Mouse (Mus musculus) liver, adult 2 months (tissue): ENCODE data around the gene Fam222a. TPM values are rescaled to one million over a fixed set of nuclear protein-coding genes. Genes with fewer than 3 reads are reported as not detected.

ENCODE experiments used
- DNase-seq: peaks from one replicate; pipeline ENCODE4 v3.0.0-alpha.2; 2011; ENCODE audit warnings: low read depth, low spot score; ENCODE audit errors: extremely low read depth
- H3K27ac ChIP-seq: fragments of 200-500 bp; replicated peaks from 2 replicates; pipeline ENCODE4 v1.5.1; 2012; ENCODE audit warnings: low read depth, mild to moderate bottlenecking, control low read depth, inconsistent platforms, low read length; ENCODE audit not compliant: insufficient read depth
- H3K27me3 ChIP-seq: fragments of 200-500 bp; 2 replicates; pipeline ENCODE4 v1.6.1; 2012; ENCODE audit warnings: mild to moderate bottlenecking, moderate library complexity, low read length, inconsistent platforms; ENCODE audit not compliant: control insufficient read depth, insufficient read depth
- H3K36me3 ChIP-seq: fragments of 200-500 bp; 2 replicates; pipeline ENCODE4 v1.6.1; 2012; ENCODE audit warnings: low read length, inconsistent platforms; ENCODE audit not compliant: control insufficient read depth, insufficient read depth
- H3K4me1 ChIP-seq: fragments of 200-500 bp; 2 replicates; pipeline ENCODE4 v1.6.1; 2011; ENCODE audit warnings: low read length; ENCODE audit not compliant: control insufficient read depth, insufficient read depth
- H3K4me3 ChIP-seq: fragments of 200-500 bp; 2 replicates; pipeline ENCODE4 v1.5.1; 2011; ENCODE audit warnings: low read depth, mild to moderate bottlenecking, control low read depth, low read length, moderate library complexity; ENCODE audit not compliant: insufficient read depth
- H3K79me2 ChIP-seq: fragments of 200-500 bp; 2 replicates; pipeline ENCODE4 v1.6.1; 2012; ENCODE audit warnings: inconsistent platforms, mild to moderate bottlenecking, low read length, moderate library complexity; ENCODE audit not compliant: control insufficient read depth, insufficient read depth
- H3K9ac ChIP-seq: fragments of 200-500 bp; 2 replicates; pipeline ENCODE4 v1.6.1; 2012; ENCODE audit warnings: low read depth, mild to moderate bottlenecking, control low read depth, inconsistent platforms, low read length
- CTCF ChIP-seq: fragments of 200-500 bp; IDR thresholded peaks from 2 replicates; pipeline ENCODE4 v1.5.1; 2011; ENCODE audit warnings: low read depth, low read length, control low read depth
- POLR2A ChIP-seq: fragments of 200-500 bp; IDR thresholded peaks from 2 replicates; pipeline ENCODE4 v1.6.1; 2011; ENCODE audit warnings: low read length, control low read depth; ENCODE audit not compliant: insufficient read depth; ENCODE audit errors: extremely low read depth
- WGBS: fragments of 180-500 bp; shearing (Covaris S2); methylation state at CpG from one replicate; pipeline ENCODE4 v1.1.7; 2018; 5-methylcytosine and 5-hydroxymethylcytosine counted together
- polyA plus RNA-seq: library from polyadenylated mRNA; depleted of rRNA; stranded (reverse); fragments of >200 nt; gene quantifications from 2 replicates; pipeline ENCODE4 v1.2.3, GENCODE M21; 2012; rRNA removed
- total RNA-seq: library from RNA; depleted of rRNA; stranded (reverse); fragments of >200 nt; gene quantifications from 2 replicates; pipeline ENCODE4 v1.2.3, GENCODE M21; 2014; rRNA removed

Fam222a gene
- total RNA-seq (0.09 and 0.60 TPM in 2 replicates), polyA plus RNA-seq (1.2 and 1.4 TPM in 2 replicates)

DNA sequence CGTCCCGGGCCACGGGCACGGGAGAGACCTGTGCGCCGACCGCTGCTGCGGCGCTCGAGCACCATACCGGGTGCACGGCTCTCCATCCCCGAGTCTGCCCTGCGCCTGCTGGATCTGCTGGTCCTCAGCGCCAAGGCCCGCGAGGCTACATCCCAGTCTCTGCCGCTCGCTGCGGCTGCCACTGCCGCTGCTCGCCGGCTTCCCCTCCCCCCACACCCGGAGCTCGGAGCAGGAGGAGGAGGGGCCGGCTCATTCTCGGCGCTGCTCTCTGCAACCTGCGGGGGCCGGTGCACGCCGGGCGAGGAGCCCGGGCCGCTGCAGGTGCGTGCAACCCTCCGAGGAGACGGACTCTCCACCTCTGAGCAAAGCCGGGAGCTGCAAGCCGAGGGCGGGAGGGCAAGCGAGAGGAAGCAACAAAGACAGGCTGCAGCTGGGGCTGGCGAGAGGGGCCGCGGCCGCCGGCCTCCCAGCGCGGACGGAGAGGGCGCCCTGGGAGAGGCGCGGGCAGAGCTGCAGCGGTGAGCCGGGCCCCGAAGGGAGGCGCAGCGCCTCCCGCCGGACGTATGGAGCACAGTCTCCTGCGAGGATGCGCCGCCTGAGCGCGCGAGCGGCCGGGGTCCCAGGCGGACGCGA, at the start of gene Fam222a:
Fam222a (plus strand) TSS at position 452 of the 633 bp plus-strand sequence.
- Histone ChIP-seq H3K27me3 (no peaks in the 10 kb centered on the region), H3K4me1 (peaks cover 24% of the 10 kb centered on the region), H3K9ac (peak within 1 kb of the TSS; percentile 66), H3K4me3 (peak within 1 kb of the TSS; percentile 69), H3K27ac (peak within 1 kb of the TSS; percentile 15; the same call in 1 of the 2 replicates), H3K79me2 (no peaks in the 10 kb centered on the region), H3K36me3 (no peaks in the 10 kb centered on the region)
- WGBS = under 1% methylated on average over 61 of the region's 72 CpGs
- TF ChIP-seq CTCF = peak; percentile 79
- TF ChIP-seq POLR2A = no peak
- DNase-seq = no peak

DNA sequence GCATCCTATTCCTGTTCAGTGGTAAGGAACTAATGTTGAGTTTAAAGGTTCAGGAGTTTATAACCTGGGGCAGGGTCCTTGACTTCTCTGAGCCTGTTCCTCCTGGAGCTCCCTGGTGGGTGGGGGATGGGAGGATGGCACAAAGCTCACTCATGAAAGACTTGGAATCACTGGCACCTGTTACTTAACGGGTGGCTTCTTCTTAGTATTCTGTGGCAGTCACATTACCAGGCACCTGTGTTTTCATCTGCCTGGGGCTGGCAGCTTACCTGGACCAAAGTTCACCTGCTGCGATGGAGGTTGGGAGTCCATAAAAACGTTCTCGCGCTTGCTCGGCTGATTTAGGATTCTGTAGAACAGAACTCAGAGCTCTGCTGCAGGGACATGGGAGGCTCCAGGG, 39.5 kb upstream of the Fam222a start:
- TF ChIP-seq POLR2A = no peak
- no peak for TF ChIP-seq CTCF
- H3K27me3 ChIP-seq = no peaks in the 10 kb centered on the region
- 34% methylated on average over 6 of the region's 6 CpGs for WGBS
- H3K4me3 ChIP-seq = no peak overlapping the region
- H3K27ac ChIP-seq = no peak overlapping the region
- no peaks in the 10 kb centered on the region for H3K36me3 ChIP-seq
- no peak overlapping the region for H3K9ac ChIP-seq
- DNase-seq = peak; percentile 4
- no peaks in the 10 kb centered on the region for H3K79me2 ChIP-seq
- no peaks in the 10 kb centered on the region for H3K4me1 ChIP-seq

DNA sequence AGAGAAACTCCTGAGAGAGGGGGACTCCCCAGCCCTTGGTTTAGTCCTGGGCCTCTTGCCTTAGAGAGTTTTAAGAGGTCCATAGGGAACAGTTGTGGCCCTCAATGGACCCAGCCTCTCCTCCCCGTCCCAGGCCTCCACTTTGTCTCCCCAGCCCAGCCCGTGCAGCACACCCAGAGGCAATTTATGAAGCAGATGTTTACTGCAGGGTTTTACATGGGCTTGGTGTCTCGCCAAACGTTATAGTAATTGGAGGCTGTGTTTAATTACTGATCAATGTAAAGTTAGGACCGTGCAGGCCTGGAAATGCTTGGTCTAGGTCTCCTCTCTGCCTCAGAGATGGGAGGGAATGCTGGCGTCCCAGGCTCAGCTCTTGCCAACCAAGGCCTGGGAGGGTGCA, 37.5 kb upstream of the Fam222a start:
- Histone ChIP-seq H3K4me3 (no peak overlapping the region), H3K27me3 (no peaks in the 10 kb centered on the region), H3K27ac (no peak overlapping the region), H3K9ac (no peak overlapping the region), H3K4me1 (no peaks in the 10 kb centered on the region), H3K36me3 (no peaks in the 10 kb centered on the region), H3K79me2 (no peaks in the 10 kb centered on the region)
- DNase-seq = no peak
- TF ChIP-seq CTCF (no peak), POLR2A (no peak)
- WGBS = 86% methylated on average over 6 of the region's 6 CpGs

DNA sequence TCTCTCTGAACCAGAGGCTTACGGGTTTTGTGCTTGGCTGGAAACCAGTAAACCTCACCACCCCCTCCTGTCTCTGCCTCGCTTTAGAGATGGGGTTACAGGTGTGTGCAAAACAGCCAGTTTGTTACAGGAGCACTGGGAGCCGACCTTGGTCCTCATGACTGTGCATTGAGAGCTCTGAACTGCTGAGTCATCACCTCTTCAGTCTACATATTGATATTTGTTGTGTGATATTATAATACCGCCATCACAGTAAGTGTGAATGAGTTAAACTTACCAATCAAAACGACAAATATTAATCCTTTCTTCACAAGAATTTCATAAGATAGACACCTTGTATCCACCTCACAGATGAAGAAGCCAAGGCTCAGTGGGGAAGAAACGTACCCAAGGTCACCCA, 35.8 kb upstream of the Fam222a start:
- no peak overlapping the region for H3K4me3 ChIP-seq
- DNase-seq = no peak
- H3K36me3 ChIP-seq = no peaks in the 10 kb centered on the region
- 67% methylated on average over 6 of the region's 6 CpGs for WGBS
- no peak for TF ChIP-seq POLR2A
- no peak for TF ChIP-seq CTCF
- H3K79me2 ChIP-seq = no peaks in the 10 kb centered on the region
- no peaks in the 10 kb centered on the region for H3K27me3 ChIP-seq
- no peak overlapping the region for H3K9ac ChIP-seq
- no peak overlapping the region for H3K27ac ChIP-seq
- H3K4me1 ChIP-seq = no peaks in the 10 kb centered on the region

DNA sequence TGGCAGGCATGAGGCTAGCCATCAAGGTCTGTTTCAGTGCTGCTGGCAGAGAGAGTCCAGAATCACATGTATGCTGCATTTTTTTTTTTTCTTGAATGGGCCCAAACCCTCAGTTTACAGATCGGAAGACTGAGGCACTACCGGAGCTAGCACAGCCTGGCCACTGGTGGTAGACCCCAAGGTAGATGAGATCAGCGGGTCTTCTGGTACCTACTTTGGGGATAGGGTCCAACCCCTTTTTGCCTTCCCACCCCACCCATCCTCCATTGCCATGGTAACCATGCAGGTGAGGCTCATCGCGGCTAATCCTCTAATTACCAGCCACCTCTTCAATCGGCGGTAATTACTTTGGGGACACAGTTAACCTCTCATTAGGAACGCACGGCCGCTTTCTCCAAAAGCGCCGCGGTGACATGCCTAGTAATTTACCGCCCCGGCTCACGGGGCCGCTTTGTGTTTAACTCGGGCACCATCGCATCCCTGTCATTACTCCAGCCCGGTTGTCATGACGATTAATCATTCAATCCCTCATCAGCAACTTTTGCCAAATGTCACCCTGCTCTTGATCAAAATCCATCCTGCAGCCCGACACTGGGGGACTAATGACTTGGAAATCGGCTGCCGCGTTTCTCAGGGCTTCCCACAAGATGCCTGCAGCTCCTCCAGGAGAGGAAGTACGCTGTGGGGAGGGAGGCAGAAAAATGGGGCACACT, 30.4 kb upstream of the Fam222a start:
- H3K79me2 ChIP-seq = no peaks in the 10 kb centered on the region
- TF ChIP-seq POLR2A (no peak), CTCF (no peak)
- H3K36me3 ChIP-seq = no peaks in the 10 kb centered on the region

DNA sequence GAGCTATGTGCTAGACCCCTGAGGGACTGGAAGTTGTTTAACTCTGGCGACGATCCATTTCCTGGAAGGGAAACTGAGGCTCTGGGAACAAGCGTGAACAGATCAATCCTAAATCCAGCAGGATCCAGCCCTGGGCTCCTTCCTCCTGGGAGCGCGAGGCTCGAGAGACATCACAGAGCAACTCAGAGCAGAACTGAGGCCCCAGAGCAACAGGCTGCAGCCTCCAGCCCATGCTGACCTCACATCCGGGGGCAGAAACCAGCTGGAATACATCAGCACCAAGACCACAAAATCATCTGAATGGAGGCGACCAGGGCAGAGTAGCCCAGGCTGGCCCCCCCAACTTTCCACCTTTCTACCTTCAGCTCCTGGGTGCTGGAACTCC, 29.8 kb upstream of the Fam222a start:
- no peak overlapping the region for H3K4me3 ChIP-seq
- no peak for DNase-seq
- no peaks in the 10 kb centered on the region for H3K36me3 ChIP-seq
- TF ChIP-seq POLR2A = no peak
- no peak for TF ChIP-seq CTCF
- 52% methylated on average over 8 of the region's 8 CpGs for WGBS
- H3K79me2 ChIP-seq = no peaks in the 10 kb centered on the region
- peaks cover 2% of the 10 kb centered on the region; the same call in 1 of the 2 replicates for H3K27me3 ChIP-seq
- no peak overlapping the region for H3K9ac ChIP-seq
- no peak overlapping the region for H3K27ac ChIP-seq
- H3K4me1 ChIP-seq = no peaks in the 10 kb centered on the region

More for the DNA sequence above, 30.4 kb upstream of the Fam222a start:
- no peak for DNase-seq
- Histone ChIP-seq H3K27me3 (peaks cover 2% of the 10 kb centered on the region; the same call in 1 of the 2 replicates), H3K27ac (no peak overlapping the region), H3K9ac (no peak overlapping the region), H3K4me3 (no peak overlapping the region), H3K4me1 (no peaks in the 10 kb centered on the region)
- WGBS = 23% methylated on average over 26 of the region's 26 CpGs
